Mouse (Mus musculus) stomach, postnatal 0 days (tissue): ENCODE measurements around the gene Slmap. TPM values are rescaled to one million over a fixed set of nuclear protein-coding genes. Genes with fewer than 3 reads are reported as not detected.
"Not testable (repeated sequence)": the region's sequence is repeated elsewhere in the genome, so short reads cannot be mapped to it uniquely, and the experiment has no call there.

ENCODE experiments used
- ATAC-seq: fragments of 200-750 bp; cut with Nextera tagmentation; 2 replicates; pipeline ENCODE4 v1.8.0; 2017; ENCODE audit not compliant: low FRiP score, low TSS enrichment
- DNase-seq: peaks from one replicate; pipeline ENCODE4 v3.0.0-alpha.2; 2016; ENCODE audit warnings: low spot score
- H3K27ac ChIP-seq: fragments of 300-500 bp; sonication (generic); replicated peaks from 2 replicates; pipeline ENCODE4 v1.5.1; 2014; ENCODE audit warnings: mild to moderate bottlenecking, control low read depth
- H3K27me3 ChIP-seq: fragments of 300-500 bp; sonication (generic); 2 replicates; pipeline ENCODE4 v1.6.1; 2014; ENCODE audit warnings: low read length; ENCODE audit not compliant: control insufficient read depth, insufficient read depth
- H3K36me3 ChIP-seq: fragments of 300-500 bp; sonication (generic); 2 replicates; pipeline ENCODE4 v1.6.1; 2014; ENCODE audit warnings: low read length, mixed read lengths; ENCODE audit not compliant: control insufficient read depth, insufficient read depth
- H3K4me1 ChIP-seq: fragments of 300-500 bp; sonication (generic); replicated peaks from 2 replicates; pipeline ENCODE4 v1.6.1; 2014; ENCODE audit warnings: antibody characterized with exemption; ENCODE audit not compliant: control insufficient read depth, insufficient read depth
- H3K4me2 ChIP-seq: fragments of 300-500 bp; sonication (generic); replicated peaks from 2 replicates; pipeline ENCODE4 v1.6.1; 2014; ENCODE audit warnings: low read depth, mild to moderate bottlenecking, control low read depth, moderate library complexity
- H3K4me3 ChIP-seq: fragments of 300-500 bp; sonication (generic); 2 replicates; pipeline ENCODE4 v1.5.1; 2014; ENCODE audit warnings: low read depth, low read length, control low read depth
- H3K9ac ChIP-seq: fragments of 300-500 bp; sonication (generic); 2 replicates; pipeline ENCODE4 v1.6.1; 2014; ENCODE audit warnings: mild to moderate bottlenecking, low read length, control low read depth, mixed read lengths
- H3K9me3 ChIP-seq: fragments of 300-500 bp; sonication (generic); 2 replicates; pipeline ENCODE4 v1.6.1; 2016; ENCODE audit warnings: low read length; ENCODE audit not compliant: control insufficient read depth
- CTCF ChIP-seq: IDR thresholded peaks from 2 replicates; pipeline ENCODE4 v1.5.1; 2016; ENCODE audit warnings: antibody characterized with exemption, low read depth, mild to moderate bottlenecking, moderate library complexity
- EP300 ChIP-seq: optimal IDR thresholded peaks from 2 replicates; pipeline ENCODE3; 2016; ENCODE audit warnings: antibody characterized with exemption
- WGBS: fragments of 180-500 bp; shearing (Covaris S2); extraction: QIAGEN DNeasy Blood & Tissue Kit; methylation state at CpG from one replicate; pipeline ENCODE4 v1.1.7; 2014; 5-methylcytosine and 5-hydroxymethylcytosine counted together
- polyA plus RNA-seq: library from polyadenylated mRNA; unstranded; fragments of >200 nt; fragmentation: Nextera tagmentation; extraction: Ambion mirVana; gene quantifications from 2 replicates; pipeline ENCODE4 v1.2.1, GENCODE M21; 2015

Slmap gene
- polyA plus RNA-seq, result 69.0 and 76.5 TPM in 2 replicates

DNA sequence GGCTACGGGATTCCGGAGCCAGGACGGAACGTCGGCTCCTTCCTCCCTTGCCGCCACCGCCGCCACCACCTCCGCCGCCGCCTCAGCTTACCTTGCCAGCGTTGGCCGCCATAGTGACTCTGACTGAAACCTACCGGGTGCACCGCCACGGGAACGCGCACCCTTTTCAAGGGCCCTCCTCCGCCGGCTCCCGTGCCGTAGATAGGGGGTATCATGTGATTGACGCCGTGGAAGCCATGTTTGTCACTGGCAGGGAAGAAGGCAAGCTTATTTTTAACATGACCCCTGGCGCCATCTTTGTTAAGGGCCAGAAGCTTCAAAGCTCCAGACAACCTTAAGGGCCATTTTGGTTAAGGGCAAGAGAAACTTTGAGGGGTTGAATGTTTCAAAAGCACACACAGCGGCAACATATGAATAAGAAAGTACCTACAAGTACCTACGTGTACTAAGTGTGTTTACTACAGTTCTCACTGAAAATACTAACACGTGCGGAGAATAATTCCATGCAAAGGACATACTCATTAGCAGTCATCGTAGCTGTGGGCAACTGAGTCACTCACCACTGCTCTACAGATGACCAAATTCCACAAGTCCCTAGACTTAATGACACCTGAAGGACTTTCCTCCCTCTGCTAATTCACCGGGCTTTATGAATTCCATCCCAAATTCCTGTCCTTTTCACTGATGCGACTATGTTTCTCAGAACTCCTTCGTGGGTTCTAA, at the start of gene Slmap:
Gene Slmap, minus strand, starts transcription at position 175 of the 723 bp plus-strand sequence.
- WGBS, result 13% methylated on average over 30 of the region's 33 CpGs
- H3K9me3 ChIP-seq, result no peaks in the 10 kb centered on the region

DNA sequence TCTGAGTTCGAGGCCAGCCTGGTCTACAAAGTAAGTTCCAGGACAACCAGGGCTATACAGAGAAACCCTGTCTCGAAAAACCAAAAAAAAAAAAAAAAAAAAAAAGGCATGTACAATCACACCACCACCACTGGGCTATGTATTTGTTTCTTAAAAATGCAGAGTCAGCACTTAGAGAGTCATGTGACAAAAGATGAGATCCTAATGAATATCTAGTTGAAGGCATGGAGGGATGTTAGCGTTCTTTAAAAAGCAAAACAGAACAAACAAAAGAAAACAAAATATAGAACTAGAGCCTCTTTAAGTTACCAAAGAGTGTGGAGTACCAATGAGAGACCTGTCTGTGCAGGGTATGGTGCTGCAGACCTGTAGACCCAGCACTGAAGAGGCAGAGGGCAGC, 48.9 kb upstream of the Slmap start:
- Histone ChIP-seq H3K4me2 (no peak overlapping the region), H3K36me3 (no peaks in the 10 kb centered on the region), H3K4me1 (peaks cover 4% of the 10 kb centered on the region; the same call in 1 of the 2 replicates), H3K4me3 (no peak overlapping the region), H3K27ac (no peak overlapping the region), H3K9ac (no peak overlapping the region), H3K9me3 (no peaks in the 10 kb centered on the region), H3K27me3 (no peaks in the 10 kb centered on the region)
- ATAC-seq (no peak), DNase-seq (no peak)
- TF ChIP-seq CTCF (no peak), EP300 (no peak)
- WGBS, result 84% methylated on average over 3 of the region's 3 CpGs

More for the DNA sequence above, at the start of gene Slmap:
- Histone ChIP-seq H3K9ac (peak within 1 kb of the TSS; percentile 94), H3K36me3 (no peaks in the 10 kb centered on the region), H3K4me2 (peak within 1 kb of the TSS; percentile 80), H3K4me3 (peak within 1 kb of the TSS; percentile 96), H3K4me1 (0 out of 2 replicates have a peak, but pooled peaks cover 2% of the 10 kb centered on the region), H3K27me3 (no peaks in the 10 kb centered on the region), H3K27ac (peak within 1 kb of the TSS; percentile 90)
- DNase-seq (peak; percentile 99), ATAC-seq (peak; percentile 94)
- TF ChIP-seq CTCF (0 out of 2 replicates have a peak, but pooled peaks have one; percentile 18), EP300 (no peak)

DNA sequence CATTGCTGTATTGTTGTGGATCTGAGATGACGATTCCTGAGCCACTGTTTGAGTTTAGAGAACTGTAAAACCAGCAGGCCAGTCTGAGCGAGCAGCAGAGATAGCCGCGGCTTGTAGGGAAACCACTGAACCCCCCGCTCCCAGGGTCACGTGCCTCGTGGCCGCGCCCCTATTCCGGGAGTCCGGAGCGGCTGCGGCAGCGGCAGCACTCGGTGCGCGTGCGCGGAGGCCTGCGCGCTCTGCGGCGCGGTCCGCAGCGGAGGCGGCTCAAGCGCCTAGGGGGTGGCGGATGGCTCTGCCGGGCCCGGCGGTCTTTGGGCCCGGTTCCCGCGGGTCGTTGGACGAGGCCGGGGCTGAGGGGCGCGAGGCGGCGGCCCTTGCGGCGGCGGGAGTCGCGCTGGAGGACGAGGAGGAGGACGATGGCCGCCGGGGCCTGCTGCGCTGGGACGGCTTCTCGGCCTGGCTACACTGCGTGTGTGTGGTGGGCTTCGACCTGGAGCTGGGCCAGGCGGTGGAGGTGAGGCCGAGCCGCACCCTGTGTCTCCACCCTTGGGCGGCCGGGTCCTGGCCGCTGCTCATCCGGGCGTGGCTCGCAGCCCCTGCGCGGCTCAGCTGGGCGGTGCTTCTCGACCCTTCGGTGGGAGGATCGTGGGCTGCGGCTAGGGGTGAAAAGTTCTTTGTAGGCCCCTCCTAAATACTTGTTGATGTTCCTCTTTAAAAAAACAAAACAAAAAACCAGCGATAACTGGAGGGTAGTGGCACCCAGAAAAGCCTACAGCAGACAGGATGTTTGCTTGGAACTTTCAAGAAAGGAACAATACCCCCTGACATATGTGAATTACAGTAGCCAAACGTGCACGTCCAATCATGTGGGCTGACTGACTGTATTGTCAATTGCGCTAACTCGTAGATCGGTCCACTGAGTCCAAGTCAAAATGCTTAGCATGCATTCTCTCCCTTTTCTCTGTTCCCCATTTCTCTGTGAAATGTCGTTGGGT, 44.9 kb upstream of the Slmap start:
- Histone ChIP-seq H3K9me3 (no peaks in the 10 kb centered on the region), H3K4me3 (peak overlapping the region; percentile 99), H3K27me3 (no peaks in the 10 kb centered on the region), H3K4me1 (peaks cover 4% of the 10 kb centered on the region; the same call in 1 of the 2 replicates), H3K27ac (peak overlapping the region; percentile 100), H3K9ac (peak overlapping the region; percentile 100), H3K36me3 (no peaks in the 10 kb centered on the region), H3K4me2 (peak overlapping the region; percentile 73)
- under 1% methylated on average over 65 of the region's 79 CpGs for WGBS
- peak; percentile 93 for DNase-seq
- TF ChIP-seq CTCF (no peak), EP300 (no peak)
- ATAC-seq, result peak; percentile 90

DNA sequence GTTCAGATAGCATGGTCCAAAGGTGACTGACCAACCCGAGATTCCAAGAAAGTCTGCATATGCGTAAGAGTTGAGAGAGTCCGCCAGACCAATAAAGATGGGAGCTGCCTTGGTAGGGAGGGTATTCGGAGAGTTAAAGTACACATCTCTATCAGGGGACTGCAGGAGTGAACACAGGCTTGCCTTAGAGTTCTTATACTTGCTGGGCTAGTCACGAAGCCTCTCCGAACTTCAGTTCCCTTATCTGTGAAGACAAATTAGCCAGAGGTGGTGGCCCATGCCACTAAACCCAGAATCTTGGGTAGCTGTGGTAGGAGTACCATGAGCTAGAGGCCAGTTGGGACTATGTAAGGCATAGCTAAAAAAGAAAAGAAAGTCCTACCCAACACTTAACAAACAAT, 44.1 kb upstream of the Slmap start:
- peak overlapping the region; percentile 73 for H3K4me2 ChIP-seq
- peak; percentile 78 for DNase-seq
- no peak for TF ChIP-seq EP300
- H3K4me3 ChIP-seq, result peak overlapping the region; percentile 99
- peaks cover 4% of the 10 kb centered on the region; the same call in 1 of the 2 replicates for H3K4me1 ChIP-seq
- H3K9ac ChIP-seq, result no peak overlapping the region
- H3K36me3 ChIP-seq, result no peaks in the 10 kb centered on the region
- H3K9me3 ChIP-seq, result no peaks in the 10 kb centered on the region
- WGBS, result 46% methylated on average over 6 of the region's 6 CpGs
- no peaks in the 10 kb centered on the region for H3K27me3 ChIP-seq
- peak; percentile 92 for ATAC-seq
- peak overlapping the region; percentile 100 for H3K27ac ChIP-seq

DNA sequence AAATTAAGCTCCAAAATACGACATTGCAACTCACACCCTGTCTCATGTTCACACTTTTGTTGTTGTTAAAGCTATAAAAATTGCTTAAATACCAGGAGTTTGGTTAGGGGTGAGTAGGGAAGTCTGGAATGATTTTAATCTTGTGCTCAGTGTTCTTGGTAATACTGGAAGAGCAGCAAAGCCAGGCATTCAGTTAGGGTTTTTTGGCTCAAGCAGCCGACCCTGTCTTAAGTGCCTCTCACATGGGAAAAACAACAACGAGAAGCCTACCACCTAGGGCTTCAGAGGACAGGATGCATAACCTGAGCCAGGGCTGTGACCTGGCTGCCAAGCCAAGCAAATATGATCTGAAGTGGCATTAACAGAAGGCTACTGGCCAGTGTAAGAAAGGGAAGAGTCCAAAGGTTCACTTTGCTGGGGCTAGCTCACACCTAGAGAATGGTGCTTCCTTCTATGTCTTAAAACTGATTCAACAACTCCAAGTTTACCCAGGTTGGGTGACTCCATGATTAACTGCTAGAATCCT, 41.6 kb upstream of the Slmap start:
- no peaks in the 10 kb centered on the region for H3K4me1 ChIP-seq
- no peaks in the 10 kb centered on the region for H3K27me3 ChIP-seq
- DNase-seq (no peak), ATAC-seq (no peak)
- H3K27ac ChIP-seq, result no peak overlapping the region
- H3K4me3 ChIP-seq, result no peak overlapping the region
- H3K9me3 ChIP-seq, result no peaks in the 10 kb centered on the region
- WGBS, result 66% methylated on average over 3 of the region's 3 CpGs
- TF ChIP-seq EP300 (no peak), CTCF (no peak)
- no peak overlapping the region for H3K9ac ChIP-seq
- no peak overlapping the region for H3K4me2 ChIP-seq
- H3K36me3 ChIP-seq, result no peaks in the 10 kb centered on the region

DNA sequence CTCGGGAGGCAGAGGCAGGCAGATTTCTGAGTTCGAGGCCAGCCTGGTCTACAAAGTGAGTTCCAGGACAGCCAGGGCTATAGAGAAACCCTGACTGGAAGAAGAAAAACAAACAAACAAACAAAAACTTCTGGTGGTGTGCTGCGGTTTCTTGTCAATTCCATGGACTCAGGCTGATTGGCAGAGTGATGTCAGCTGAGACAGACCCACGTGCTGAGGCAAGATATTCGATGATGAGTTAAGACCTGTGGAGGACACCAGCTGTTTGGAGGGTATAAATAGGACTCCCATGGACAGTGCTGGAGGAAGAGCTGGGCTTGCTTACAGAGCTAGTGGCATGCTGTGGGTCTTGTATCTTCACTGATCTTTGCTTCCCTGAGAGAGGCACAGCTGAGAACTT, 38.8 kb upstream of the Slmap start, which contains the start of gene Dennd6a:
Gene Dennd6a, plus strand, starts transcription at position 301 of the 400 bp plus-strand sequence.
- WGBS, result 84% methylated on average over 5 of the region's 5 CpGs
- H3K27me3 ChIP-seq, H3K9ac ChIP-seq, H3K9me3 ChIP-seq, H3K4me2 ChIP-seq, H3K4me1 ChIP-seq, DNase-seq, H3K36me3 ChIP-seq, ATAC-seq, H3K27ac ChIP-seq, H3K4me3 ChIP-seq: not testable (repeated sequence)
